Mouse (Mus musculus) megakaryocyte, embryonic 14.5 days (primary cell): ENCODE measurements around the gene Usp24.

Source experiments
- FLI1 ChIP-seq: IDR thresholded peaks from 2 replicates; pipeline ENCODE4 v1.6.1; 2012; ENCODE audit warnings: low read length, inconsistent platforms, mixed read lengths
- GATA1 ChIP-seq: IDR thresholded peaks from 3 replicates; pipeline ENCODE4 v1.6.1; 2012; ENCODE audit warnings: mixed read lengths, low read length, inconsistent platforms, borderline replicate concordance

- TF ChIP-seq FLI1 = no peak
- TF ChIP-seq GATA1 = no peak
Observed at GRCm38 (mm10) chr4:106474241-106474640, 158.2 kb downstream of the Usp24 start.
